Mouse (Mus musculus) retina, postnatal 7 days (tissue): ENCODE data around the gene Adgre5.

Experiments used
- DNase-seq: peaks from one replicate; pipeline ENCODE4 v3.0.0-alpha.2; 2012; ENCODE audit warnings: low read depth, low spot score

The Adgre5 gene

DNA sequence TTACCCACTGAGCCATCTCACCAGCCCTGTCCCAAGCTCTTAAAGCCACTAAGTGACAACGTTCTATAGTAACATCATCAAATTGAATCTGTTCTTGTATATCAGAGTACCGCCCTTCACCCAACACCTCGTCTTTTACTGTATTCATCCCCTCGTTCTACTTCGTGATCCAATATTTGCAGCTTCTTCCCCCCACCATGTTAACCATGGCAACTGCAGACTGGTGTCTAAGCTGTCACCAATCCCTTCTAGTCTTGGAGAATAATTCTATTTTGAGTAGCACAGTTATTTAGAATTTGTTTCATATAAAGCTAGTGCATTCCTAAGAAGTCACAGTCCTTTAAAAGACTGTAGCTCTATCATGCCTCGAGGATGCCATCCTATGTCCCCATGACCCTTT is 51.9 kb downstream of the Adgre5 start:
- DNase-seq, result no peak

- DNase-seq, result no peak
Measured at GRCm38 (mm10) chr8:83684517-83684916, 56.6 kb downstream of the Adgre5 start.

DNA sequence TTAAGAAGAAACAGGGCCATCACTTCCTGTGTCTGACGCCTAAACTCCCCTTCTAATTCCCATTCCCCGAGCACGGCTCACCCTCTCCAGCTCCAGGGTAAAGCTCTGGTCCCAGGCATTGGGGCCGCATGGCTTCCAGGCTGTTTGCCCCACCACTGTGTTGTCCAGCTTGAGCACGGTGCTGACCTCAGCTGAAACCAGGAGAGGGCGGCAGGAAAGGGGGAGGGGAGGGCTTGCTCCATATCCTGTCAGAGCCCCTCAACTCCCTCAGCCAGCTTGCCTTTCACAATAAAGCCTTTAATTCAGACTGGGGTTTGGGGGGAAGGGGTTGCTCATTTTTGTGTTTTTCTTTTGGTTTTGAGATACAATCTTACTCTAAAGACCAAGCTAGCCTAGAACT is 60.0 kb downstream of the Adgre5 start:
- DNase-seq, result no peak

GRCm38 (mm10) chr8:83680603-83681002 is 60.5 kb downstream of the Adgre5 start:
- no peak for DNase-seq

DNA sequence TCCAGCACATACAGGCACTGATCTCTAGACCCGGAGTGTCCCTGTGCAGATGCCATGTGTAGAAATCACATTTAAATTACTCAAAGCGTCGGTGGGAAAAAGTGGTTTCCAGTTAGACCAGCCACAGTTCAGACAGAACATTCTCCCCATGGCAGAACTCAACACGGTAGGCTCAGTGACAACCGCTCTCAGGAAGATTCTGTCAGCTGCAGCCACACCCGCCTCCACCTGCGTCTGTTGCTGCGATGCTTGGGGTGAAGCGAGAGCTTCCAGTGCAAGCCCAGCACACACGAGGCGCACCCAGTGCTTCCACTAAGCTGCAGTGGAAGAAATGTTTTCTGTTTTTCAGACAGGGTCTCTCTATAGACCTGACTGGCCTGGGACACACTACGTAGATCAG is 61.3 kb downstream of the Adgre5 start:
- no peak for DNase-seq

DNA sequence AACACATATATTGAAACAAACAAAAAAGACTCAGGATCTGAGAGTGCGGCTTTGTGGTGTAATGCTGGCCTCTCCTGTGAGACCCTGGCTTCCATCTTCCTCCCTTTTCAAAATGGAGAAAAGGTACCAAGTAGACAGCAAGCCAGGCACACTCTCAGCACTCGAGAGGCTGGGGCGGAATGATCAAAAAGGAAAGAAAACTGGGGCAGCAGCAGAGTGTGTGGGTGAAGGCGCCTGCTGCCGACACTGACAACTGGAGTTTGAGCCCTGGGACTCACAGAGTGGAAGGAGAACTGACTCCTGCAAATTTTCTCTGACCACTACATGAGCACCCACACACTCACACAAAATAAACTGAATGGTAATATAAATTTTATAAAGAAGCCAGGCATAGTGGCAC is 66.6 kb downstream of the Adgre5 start:
- DNase-seq, result no peak
